Mouse (Mus musculus) limb, embryonic 15.5 days (tissue): ENCODE data around the gene Dchs2. TPM values are rescaled to one million over a fixed set of nuclear protein-coding genes. Genes with fewer than 3 reads are reported as not detected.
A peak's percentile ranks its signal among the peaks of the same experiment; 100 is the strongest.

ENCODE experiments used
- ATAC-seq: fragments of 200-750 bp; cut with Nextera tagmentation; 2 replicates; pipeline ENCODE4 v1.8.0; 2017; ENCODE audit warnings: low read depth, moderate TSS enrichment; ENCODE audit not compliant: insufficient number of reproducible peaks, low FRiP score, low TSS enrichment
- H3K27ac ChIP-seq: fragments of 300-500 bp; sonication (generic); 2 replicates; pipeline ENCODE4 v1.5.1; 2015; ENCODE audit warnings: moderate library complexity, mild to moderate bottlenecking, inconsistent platforms
- H3K27me3 ChIP-seq: fragments of 300-500 bp; sonication (generic); 2 replicates; pipeline ENCODE4 v1.6.1; 2015; ENCODE audit warnings: inconsistent platforms
- H3K36me3 ChIP-seq: fragments of 300-500 bp; sonication (generic); 2 replicates; pipeline ENCODE4 v1.6.1; 2015; ENCODE audit warnings: inconsistent platforms
- H3K4me1 ChIP-seq: fragments of 300-500 bp; sonication (generic); 2 replicates; pipeline ENCODE4 v1.6.1; 2015; ENCODE audit warnings: inconsistent platforms
- H3K4me2 ChIP-seq: fragments of 300-500 bp; sonication (generic); 2 replicates; pipeline ENCODE4 v1.6.1; 2015; ENCODE audit warnings: mild to moderate bottlenecking, inconsistent platforms
- H3K4me3 ChIP-seq: fragments of 300-500 bp; sonication (generic); 2 replicates; pipeline ENCODE4 v1.5.1; 2015; ENCODE audit warnings: mild to moderate bottlenecking, inconsistent platforms
- H3K9ac ChIP-seq: fragments of 300-500 bp; sonication (generic); 2 replicates; pipeline ENCODE4 v1.6.1; 2015; ENCODE audit warnings: inconsistent platforms
- H3K9me3 ChIP-seq: fragments of 300-500 bp; sonication (generic); 2 replicates; pipeline ENCODE4 v1.6.1; 2016; ENCODE audit warnings: inconsistent platforms
- WGBS: fragments of 180-500 bp; shearing (Covaris S2); methylation state at CpG from one replicate; pipeline ENCODE4 v1.1.7; 2015; 5-methylcytosine and 5-hydroxymethylcytosine counted together
- polyA plus RNA-seq: library from polyadenylated mRNA; unstranded; fragments of >200 nt; fragmentation: Nextera tagmentation; extraction: Ambion mirVana; gene quantifications from 2 replicates; pipeline ENCODE4 v1.2.1, GENCODE M21; 2015

The Dchs2 gene
- polyA plus RNA-seq, 1 experiment from 2014 or later = 1.1 TPM

- no peak overlapping the region for H3K27ac ChIP-seq
- no peaks in the 10 kb centered on the region for H3K36me3 ChIP-seq
- H3K4me2 ChIP-seq = no peak overlapping the region
- peaks cover 10% of the 10 kb centered on the region; the same call in 1 of the 2 replicates for H3K4me1 ChIP-seq
- H3K4me3 ChIP-seq = no peak overlapping the region
- H3K27me3 ChIP-seq = no peaks in the 10 kb centered on the region
- 46% methylated on average over 4 of the region's 4 CpGs for WGBS
- H3K9ac ChIP-seq = no peak overlapping the region
- no peak for ATAC-seq
- H3K9me3 ChIP-seq = no peaks in the 10 kb centered on the region
Observed at GRCm38 (mm10) chr3:83156165-83156564, 28.4 kb downstream of the Dchs2 start.

DNA sequence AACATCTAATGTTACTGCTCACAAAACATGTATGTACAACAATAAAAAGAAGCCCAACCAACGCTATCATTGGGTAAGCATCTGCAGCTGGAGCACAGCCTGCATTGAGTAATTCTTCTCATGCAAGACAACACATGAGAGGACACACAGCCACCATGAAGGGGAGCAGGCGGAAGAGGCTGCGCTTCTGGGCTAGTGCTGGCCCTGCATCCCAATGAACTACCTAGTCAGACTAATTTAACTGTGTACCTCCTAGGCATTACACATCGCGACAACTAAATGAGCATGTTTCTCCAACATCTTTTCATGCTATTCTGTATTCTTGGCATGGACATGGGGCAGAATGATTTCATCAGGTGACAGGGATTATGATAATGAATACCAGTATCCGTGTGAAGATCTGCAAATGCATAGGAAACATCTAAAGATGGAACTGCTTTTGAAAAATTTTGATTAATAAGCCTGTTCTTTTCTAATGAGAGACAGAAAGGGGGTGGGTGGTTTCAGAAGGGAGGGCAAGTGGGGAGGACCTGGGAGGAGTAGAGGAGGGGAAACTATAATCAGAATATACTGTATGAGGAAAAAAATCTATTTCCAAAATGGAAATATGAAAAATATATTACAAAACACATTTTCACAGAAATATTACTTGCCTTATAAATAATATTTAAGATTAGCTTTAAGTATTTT lies 33.9 kb downstream of the Dchs2 start:
- no peaks in the 10 kb centered on the region for H3K36me3 ChIP-seq
- H3K9me3 ChIP-seq = no peaks in the 10 kb centered on the region
- no peak overlapping the region for H3K4me3 ChIP-seq
- 60% methylated on average over 6 of the region's 6 CpGs for WGBS
- no peak overlapping the region for H3K27ac ChIP-seq
- H3K4me2 ChIP-seq = no peak overlapping the region
- no peak for ATAC-seq
- no peaks in the 10 kb centered on the region for H3K4me1 ChIP-seq
- H3K9ac ChIP-seq = no peak overlapping the region
- no peaks in the 10 kb centered on the region for H3K27me3 ChIP-seq

- Histone ChIP-seq H3K36me3 (no peaks in the 10 kb centered on the region), H3K4me3 (no peak overlapping the region), H3K27ac (no peak overlapping the region), H3K27me3 (no peaks in the 10 kb centered on the region), H3K9me3 (no peaks in the 10 kb centered on the region), H3K4me2 (no peak overlapping the region), H3K4me1 (no peaks in the 10 kb centered on the region), H3K9ac (no peak overlapping the region)
- ATAC-seq = no peak
- WGBS = 68% methylated on average over 3 of the region's 3 CpGs
Observed at GRCm38 (mm10) chr3:83163676-83164075, 35.9 kb downstream of the Dchs2 start.

- Histone ChIP-seq H3K9ac (no peak overlapping the region), H3K4me1 (no peaks in the 10 kb centered on the region), H3K9me3 (no peaks in the 10 kb centered on the region), H3K36me3 (no peaks in the 10 kb centered on the region), H3K27ac (no peak overlapping the region), H3K27me3 (no peaks in the 10 kb centered on the region), H3K4me3 (no peak overlapping the region), H3K4me2 (no peak overlapping the region)
- WGBS = 88% methylated on average over 5 of the region's 5 CpGs
- no peak for ATAC-seq
Observed at GRCm38 (mm10) chr3:83185527-83185926, 57.8 kb downstream of the Dchs2 start.

DNA sequence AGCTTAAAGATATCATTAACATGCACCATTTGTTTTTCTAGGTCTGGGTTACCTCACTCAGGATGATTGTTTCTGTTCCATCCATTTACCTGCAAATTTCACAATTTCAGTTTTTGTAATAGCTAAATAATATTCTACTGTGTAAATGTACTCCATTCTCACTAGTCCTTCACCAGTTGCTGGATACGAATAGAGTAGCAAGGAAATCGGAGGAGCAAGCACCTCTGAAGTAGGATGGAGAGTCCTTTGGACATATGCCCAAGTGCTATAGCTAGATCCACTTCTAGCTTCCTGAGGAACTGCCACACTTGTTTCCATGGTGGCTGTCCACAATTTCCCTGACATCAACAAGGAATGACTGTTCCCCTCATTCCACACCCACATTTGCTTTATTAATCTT lies 63.5 kb downstream of the Dchs2 start:
- H3K4me2 ChIP-seq = no peak overlapping the region
- no peaks in the 10 kb centered on the region for H3K9me3 ChIP-seq
- whole genome bisulfite sequencing = 82% methylated on average over 2 of the region's 2 CpGs
- H3K36me3 ChIP-seq = no peaks in the 10 kb centered on the region
- no peaks in the 10 kb centered on the region for H3K27me3 ChIP-seq
- no peaks in the 10 kb centered on the region for H3K4me1 ChIP-seq
- H3K9ac ChIP-seq = no peak overlapping the region
- no peak overlapping the region for H3K4me3 ChIP-seq
- no peak for ATAC-seq
- no peak overlapping the region for H3K27ac ChIP-seq

- H3K9ac ChIP-seq = no peak overlapping the region
- no peak overlapping the region for H3K4me2 ChIP-seq
- 69% methylated on average over 1 of the region's 1 CpGs for WGBS
- H3K9me3 ChIP-seq = no peaks in the 10 kb centered on the region
- no peak overlapping the region for H3K4me3 ChIP-seq
- H3K4me1 ChIP-seq = no peaks in the 10 kb centered on the region
- H3K27ac ChIP-seq = no peak overlapping the region
- no peaks in the 10 kb centered on the region for H3K27me3 ChIP-seq
- no peak for ATAC-seq
- no peaks in the 10 kb centered on the region for H3K36me3 ChIP-seq
Observed at GRCm38 (mm10) chr3:83192401-83192800, 64.7 kb downstream of the Dchs2 start.

- 56% methylated on average over 5 of the region's 5 CpGs for WGBS
Observed at GRCm38 (mm10) chr3:83194911-83195310, 67.2 kb downstream of the Dchs2 start.

GRCm38 (mm10) chr3:83201286-83201980 lies 73.7 kb downstream of the Dchs2 start:
- peaks cover 7% of the 10 kb centered on the region for H3K4me1 ChIP-seq
- no peak overlapping the region for H3K4me2 ChIP-seq
- no peak overlapping the region for H3K4me3 ChIP-seq
- H3K27ac ChIP-seq = no peak overlapping the region
- WGBS = 52% methylated on average over 4 of the region's 4 CpGs
- no peak for ATAC-seq
- H3K9ac ChIP-seq = no peak overlapping the region
- no peaks in the 10 kb centered on the region; the same call in 1 of the 2 replicates for H3K27me3 ChIP-seq
- H3K36me3 ChIP-seq = no peaks in the 10 kb centered on the region
- H3K9me3 ChIP-seq = no peaks in the 10 kb centered on the region

More at GRCm38 (mm10) chr3:83194911-83195310, 67.2 kb downstream of the Dchs2 start:
- Histone ChIP-seq H3K4me1 (no peaks in the 10 kb centered on the region; the same call in 1 of the 2 replicates), H3K4me3 (no peak overlapping the region), H3K27me3 (no peaks in the 10 kb centered on the region), H3K27ac (no peak overlapping the region), H3K9ac (no peak overlapping the region), H3K9me3 (no peaks in the 10 kb centered on the region), H3K4me2 (no peak overlapping the region), H3K36me3 (no peaks in the 10 kb centered on the region)
- no peak for ATAC-seq

- WGBS = 43% methylated on average over 8 of the region's 8 CpGs
- H3K27ac ChIP-seq = no peak overlapping the region
- no peak overlapping the region for H3K4me2 ChIP-seq
- no peak overlapping the region for H3K9ac ChIP-seq
- no peaks in the 10 kb centered on the region for H3K36me3 ChIP-seq
- no peaks in the 10 kb centered on the region for H3K9me3 ChIP-seq
- no peaks in the 10 kb centered on the region; the same call in 1 of the 2 replicates for H3K27me3 ChIP-seq
- no peak overlapping the region for H3K4me3 ChIP-seq
- no peak for ATAC-seq
- H3K4me1 ChIP-seq = peaks cover 20% of the 10 kb centered on the region
Observed at GRCm38 (mm10) chr3:83205073-83205668, 77.4 kb downstream of the Dchs2 start.

GRCm38 (mm10) chr3:83209646-83210045 lies 81.9 kb downstream of the Dchs2 start:
- Histone ChIP-seq H3K36me3 (no peaks in the 10 kb centered on the region), H3K4me2 (no peak overlapping the region), H3K4me3 (no peak overlapping the region), H3K9ac (no peak overlapping the region), H3K4me1 (peaks cover 31% of the 10 kb centered on the region), H3K27me3 (no peaks in the 10 kb centered on the region; the same call in 1 of the 2 replicates), H3K9me3 (no peaks in the 10 kb centered on the region), H3K27ac (peak overlapping the region; percentile 1; the same call in 1 of the 2 replicates)
- WGBS = 53% methylated on average over 9 of the region's 9 CpGs
- no peak for ATAC-seq

DNA sequence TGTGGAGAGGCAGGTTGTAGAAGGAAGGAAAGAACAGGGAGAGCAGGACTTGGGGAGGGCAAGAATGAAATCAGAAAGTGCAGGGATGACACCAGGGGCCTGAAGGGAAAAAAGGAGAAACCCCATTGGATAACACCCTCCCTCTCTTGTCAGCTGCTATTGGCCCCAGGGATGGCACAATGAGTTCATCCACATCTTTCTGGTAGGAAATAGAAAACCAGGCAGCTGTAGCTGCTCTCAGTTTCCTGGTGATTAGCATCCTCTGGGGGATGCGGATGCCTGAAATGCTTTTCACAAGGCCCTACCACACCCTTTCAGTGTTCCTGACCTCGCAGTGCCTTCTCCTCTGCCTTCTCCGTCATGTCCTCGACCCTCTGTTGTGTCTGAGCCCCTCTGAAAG lies 82.5 kb downstream of the Dchs2 start:
- H3K4me2 ChIP-seq = no peak overlapping the region
- peak overlapping the region; percentile 1; the same call in 1 of the 2 replicates for H3K27ac ChIP-seq
- no peak overlapping the region for H3K9ac ChIP-seq
- ATAC-seq = peak; percentile 35; the same call in 1 of the 2 replicates
- H3K36me3 ChIP-seq = no peaks in the 10 kb centered on the region
- no peaks in the 10 kb centered on the region for H3K27me3 ChIP-seq
- 68% methylated on average over 4 of the region's 4 CpGs for whole genome bisulfite sequencing
- H3K4me1 ChIP-seq = peaks cover 30% of the 10 kb centered on the region
- no peaks in the 10 kb centered on the region for H3K9me3 ChIP-seq
- no peak overlapping the region for H3K4me3 ChIP-seq

DNA sequence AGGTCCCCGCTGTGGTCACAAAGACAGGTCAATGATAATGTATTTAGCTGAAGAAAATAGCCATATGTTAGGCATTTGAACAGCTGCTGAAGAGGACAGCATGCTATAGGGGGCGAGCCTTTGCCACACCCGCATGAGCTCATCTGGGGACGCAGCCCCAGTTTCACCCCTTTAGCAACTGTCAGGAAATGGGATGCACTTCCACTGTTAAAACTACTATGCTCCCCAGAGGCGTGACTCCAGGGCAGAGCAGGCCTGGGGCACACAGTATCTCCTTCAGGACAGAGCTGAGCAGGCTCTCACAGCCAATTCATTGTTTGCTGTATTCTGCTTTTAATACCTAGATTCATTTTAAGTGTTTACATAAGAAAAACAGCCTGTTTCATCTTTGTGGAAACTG lies 84.2 kb downstream of the Dchs2 start:
- Histone ChIP-seq H3K9me3 (no peaks in the 10 kb centered on the region), H3K4me2 (no peak overlapping the region), H3K27me3 (no peaks in the 10 kb centered on the region), H3K27ac (peak overlapping the region; percentile 33; the same call in 1 of the 2 replicates), H3K36me3 (no peaks in the 10 kb centered on the region), H3K9ac (no peak overlapping the region), H3K4me1 (peaks cover 28% of the 10 kb centered on the region), H3K4me3 (no peak overlapping the region)
- 65% methylated on average over 5 of the region's 5 CpGs for WGBS
- no peak for ATAC-seq
